Mouse (Mus musculus): Measurements from ENCODE around the gene Slc2a1. TPM values are rescaled to one million over a fixed set of nuclear protein-coding genes. Genes with fewer than 3 reads are reported as not detected.

Slc2a1 gene
- polyA plus RNA-seq, 1 experiment from 2014 or later = 116 TPM

GRCm38 (mm10) chr4:119117571-119117970 lies 9.1 kb downstream of the Slc2a1 start:
- H3K4me1 ChIP-seq = peaks cover 59% of the 10 kb centered on the region
- H3K9ac ChIP-seq = no peak overlapping the region
- H3K36me3 ChIP-seq = peaks cover 41% of the 10 kb centered on the region
- no peak overlapping the region for H3K4me3 ChIP-seq
- WGBS = 80% methylated on average over 5 of the region's 5 CpGs
- no peaks in the 10 kb centered on the region for H3K9me3 ChIP-seq
- no peak for ATAC-seq (ENCODE audit: insufficient number of reproducible peaks, insufficient read depth, low FRiP score, low TSS enrichment, low read depth)
- H3K27me3 ChIP-seq = no peaks in the 10 kb centered on the region
- H3K27ac ChIP-seq = no peak overlapping the region
- H3K4me2 ChIP-seq = no peak overlapping the region

GRCm38 (mm10) chr4:119118659-119119077 lies 10.2 kb downstream of the Slc2a1 start:
- no peak for ATAC-seq (ENCODE audit: insufficient number of reproducible peaks, insufficient read depth, low FRiP score, low TSS enrichment, low read depth)
- H3K9me3 ChIP-seq = no peaks in the 10 kb centered on the region

GRCm38 (mm10) chr4:119119354-119119753 lies 10.8 kb downstream of the Slc2a1 start:
- no peak overlapping the region for H3K9ac ChIP-seq
- peaks cover 43% of the 10 kb centered on the region for H3K4me1 ChIP-seq
- peaks cover 59% of the 10 kb centered on the region for H3K36me3 ChIP-seq
- no peak for ATAC-seq (ENCODE audit: insufficient number of reproducible peaks, insufficient read depth, low FRiP score, low TSS enrichment, low read depth)
- H3K9me3 ChIP-seq = no peaks in the 10 kb centered on the region
- 69% methylated on average over 5 of the region's 5 CpGs for WGBS
- H3K4me3 ChIP-seq = no peak overlapping the region
- no peak overlapping the region for H3K4me2 ChIP-seq
- H3K27ac ChIP-seq = no peak overlapping the region
- H3K27me3 ChIP-seq = no peaks in the 10 kb centered on the region

More at GRCm38 (mm10) chr4:119118659-119119077, 10.2 kb downstream of the Slc2a1 start:
- Histone ChIP-seq H3K4me3 (no peak overlapping the region), H3K27me3 (no peaks in the 10 kb centered on the region), H3K4me2 (no peak overlapping the region), H3K36me3 (peaks cover 52% of the 10 kb centered on the region), H3K9ac (no peak overlapping the region), H3K4me1 (peaks cover 49% of the 10 kb centered on the region), H3K27ac (no peak overlapping the region)
- WGBS = 80% methylated on average over 4 of the region's 4 CpGs

GRCm38 (mm10) chr4:119120095-119120494 lies 11.6 kb downstream of the Slc2a1 start:
- H3K9me3 ChIP-seq = no peaks in the 10 kb centered on the region
- H3K4me3 ChIP-seq = no peak overlapping the region
- peaks cover 67% of the 10 kb centered on the region for H3K36me3 ChIP-seq
- H3K27me3 ChIP-seq = no peaks in the 10 kb centered on the region
- H3K27ac ChIP-seq = no peak overlapping the region
- ATAC-seq (ENCODE audit: insufficient number of reproducible peaks, insufficient read depth, low FRiP score, low TSS enrichment, low read depth) = no peak
- WGBS = 70% methylated on average over 6 of the region's 6 CpGs
- H3K4me1 ChIP-seq = peaks cover 39% of the 10 kb centered on the region
- H3K4me2 ChIP-seq = no peak overlapping the region
- H3K9ac ChIP-seq = no peak overlapping the region

- 50% methylated on average over 4 of the region's 4 CpGs for WGBS
- Histone ChIP-seq H3K4me2 (no peak overlapping the region), H3K36me3 (peaks cover 78% of the 10 kb centered on the region), H3K27me3 (no peaks in the 10 kb centered on the region), H3K4me1 (peaks cover 28% of the 10 kb centered on the region), H3K4me3 (no peak overlapping the region), H3K27ac (no peak overlapping the region), H3K9me3 (no peaks in the 10 kb centered on the region), H3K9ac (no peak overlapping the region)
- no peak for ATAC-seq (ENCODE audit: insufficient number of reproducible peaks, insufficient read depth, low FRiP score, low TSS enrichment, low read depth)
Measured at GRCm38 (mm10) chr4:119121249-119121648, 12.7 kb downstream of the Slc2a1 start.

GRCm38 (mm10) chr4:119124771-119125273 lies 16.3 kb downstream of the Slc2a1 start:
- WGBS = 74% methylated on average over 2 of the region's 2 CpGs
- no peak for ATAC-seq (ENCODE audit: insufficient number of reproducible peaks, insufficient read depth, low FRiP score, low TSS enrichment, low read depth)
- Histone ChIP-seq H3K27ac (no peak overlapping the region), H3K9ac (no peak overlapping the region), H3K36me3 (peaks cover 92% of the 10 kb centered on the region), H3K4me3 (no peak overlapping the region), H3K4me1 (peaks cover 15% of the 10 kb centered on the region; the same call in 1 of the 2 replicates), H3K4me2 (no peak overlapping the region), H3K9me3 (no peaks in the 10 kb centered on the region), H3K27me3 (no peaks in the 10 kb centered on the region)

GRCm38 (mm10) chr4:119125577-119126270 lies 17.2 kb downstream of the Slc2a1 start:
- Histone ChIP-seq H3K27me3 (no peaks in the 10 kb centered on the region), H3K27ac (no peak overlapping the region), H3K4me2 (no peak overlapping the region), H3K4me3 (no peak overlapping the region), H3K9ac (0 out of 2 replicates have a peak overlapping the region, but pooled peaks have one; percentile 7), H3K36me3 (peaks cover 94% of the 10 kb centered on the region), H3K4me1 (peaks cover 14% of the 10 kb centered on the region; the same call in 1 of the 2 replicates), H3K9me3 (no peaks in the 10 kb centered on the region)
- no peak for ATAC-seq (ENCODE audit: insufficient number of reproducible peaks, insufficient read depth, low FRiP score, low TSS enrichment, low read depth)
- WGBS = 76% methylated on average over 9 of the region's 9 CpGs

GRCm38 (mm10) chr4:119127229-119127628 lies 18.7 kb downstream of the Slc2a1 start:
- Histone ChIP-seq H3K4me2 (no peak overlapping the region), H3K4me1 (peaks cover 4% of the 10 kb centered on the region; the same call in 1 of the 2 replicates), H3K9ac (no peak overlapping the region), H3K27ac (no peak overlapping the region), H3K4me3 (no peak overlapping the region), H3K27me3 (no peaks in the 10 kb centered on the region), H3K36me3 (peaks cover 92% of the 10 kb centered on the region), H3K9me3 (no peaks in the 10 kb centered on the region)
- WGBS = 75% methylated on average over 6 of the region's 6 CpGs
- ATAC-seq (ENCODE audit: insufficient number of reproducible peaks, insufficient read depth, low FRiP score, low TSS enrichment, low read depth) = no peak

GRCm38 (mm10) chr4:119128547-119128946 lies 20.0 kb downstream of the Slc2a1 start:
- H3K36me3 ChIP-seq = peaks cover 92% of the 10 kb centered on the region
- WGBS = 93% methylated on average over 7 of the region's 7 CpGs

GRCm38 (mm10) chr4:119129096-119129495 lies 20.6 kb downstream of the Slc2a1 start:
- 81% methylated on average over 1 of the region's 1 CpGs for WGBS
- no peak for ATAC-seq (ENCODE audit: insufficient number of reproducible peaks, insufficient read depth, low FRiP score, low TSS enrichment, low read depth)
- H3K36me3 ChIP-seq = peaks cover 92% of the 10 kb centered on the region

More at GRCm38 (mm10) chr4:119128547-119128946, 20.0 kb downstream of the Slc2a1 start:
- ATAC-seq (ENCODE audit: insufficient number of reproducible peaks, insufficient read depth, low FRiP score, low TSS enrichment, low read depth) = no peak
- Histone ChIP-seq H3K9me3 (no peaks in the 10 kb centered on the region), H3K27ac (no peak overlapping the region), H3K4me1 (peaks cover 4% of the 10 kb centered on the region; the same call in 1 of the 2 replicates), H3K27me3 (no peaks in the 10 kb centered on the region), H3K9ac (no peak overlapping the region), H3K4me2 (no peak overlapping the region), H3K4me3 (no peak overlapping the region)

GRCm38 (mm10) chr4:119131189-119131910 lies 22.8 kb downstream of the Slc2a1 start:
- no peak overlapping the region for H3K4me2 ChIP-seq
- no peaks in the 10 kb centered on the region for H3K27me3 ChIP-seq
- WGBS = 84% methylated on average over 8 of the region's 8 CpGs
- H3K9me3 ChIP-seq = no peaks in the 10 kb centered on the region
- H3K4me1 ChIP-seq = no peaks in the 10 kb centered on the region; the same call in 1 of the 2 replicates
- no peak overlapping the region for H3K27ac ChIP-seq
- H3K4me3 ChIP-seq = no peak overlapping the region
- ATAC-seq (ENCODE audit: insufficient number of reproducible peaks, insufficient read depth, low FRiP score, low TSS enrichment, low read depth) = no peak
- H3K36me3 ChIP-seq = peaks cover 92% of the 10 kb centered on the region
- no peak overlapping the region for H3K9ac ChIP-seq

More at GRCm38 (mm10) chr4:119129096-119129495, 20.6 kb downstream of the Slc2a1 start:
- Histone ChIP-seq H3K9me3 (no peaks in the 10 kb centered on the region), H3K4me3 (no peak overlapping the region), H3K27ac (no peak overlapping the region), H3K4me1 (peaks cover 4% of the 10 kb centered on the region; the same call in 1 of the 2 replicates), H3K4me2 (no peak overlapping the region), H3K27me3 (no peaks in the 10 kb centered on the region), H3K9ac (no peak overlapping the region)
